Mouse (Mus musculus): ENCODE data around the gene Evpl. TPM values are rescaled to one million over a fixed set of nuclear protein-coding genes. Genes with fewer than 3 reads are reported as not detected.

The Evpl gene
- 0.07 and 0.18 TPM in 2 replicates for polyA plus RNA-seq (2012; rRNA removed)

- no peak for TF ChIP-seq CTCF (IDR thresholded peaks at IDR 0.05; ENCODE audit: extremely low read depth, insufficient read depth, insufficient read length, insufficient replicate concordance)
- TF ChIP-seq POLR2A (IDR thresholded peaks at IDR 0.05; ENCODE audit: low read depth, low read length): no peak
- no peak for DNase-seq (ENCODE audit: low read depth in 1 of 2, low spot score in 2 of 2)
- no peaks in the 10 kb centered on the region for H3K36me3 ChIP-seq (ENCODE audit: control insufficient read depth, insufficient read depth, low read length)
- no peaks in the 10 kb centered on the region for H3K4me1 ChIP-seq (ENCODE audit: control insufficient read depth, insufficient read depth, insufficient read length)
- H3K27ac ChIP-seq (ENCODE audit: insufficient read depth, low read length): no peak within 1 kb of the TSS
- H3K27me3 ChIP-seq (ENCODE audit: control insufficient read depth, insufficient read depth, low read length): peaks cover 2% of the 10 kb centered on the region; the same call in 1 of the 2 replicates
- 14% methylated on average over 31 of the region's 31 CpGs for WGBS
- no peak within 1 kb of the TSS for H3K4me3 ChIP-seq (ENCODE audit: extremely low read depth, insufficient read depth, insufficient read length)
Observed at GRCm38 (mm10) chr11:116237742-116238395, at the start of gene Evpl. Evpl (minus strand) TSS chr11:116238077.

GRCm38 (mm10) chr11:116287351-116287750 is 49.5 kb upstream of the Evpl start:
- peaks cover 21% of the 10 kb centered on the region for H3K36me3 ChIP-seq (ENCODE audit: control insufficient read depth, insufficient read depth, low read length)
- peaks cover 8% of the 10 kb centered on the region for H3K27me3 ChIP-seq (ENCODE audit: control insufficient read depth, insufficient read depth, low read length)
- H3K4me1 ChIP-seq (ENCODE audit: control insufficient read depth, insufficient read depth, insufficient read length): peaks cover 15% of the 10 kb centered on the region
- 81% methylated on average over 5 of the region's 5 CpGs for WGBS
- H3K27ac ChIP-seq (ENCODE audit: insufficient read depth, low read length): no peak overlapping the region
- no peak for DNase-seq (ENCODE audit: low read depth in 1 of 2, low spot score in 2 of 2)
- no peak overlapping the region for H3K4me3 ChIP-seq (ENCODE audit: extremely low read depth, insufficient read depth, insufficient read length)
- TF ChIP-seq CTCF (IDR thresholded peaks at IDR 0.05; ENCODE audit: extremely low read depth, insufficient read depth, insufficient read length, insufficient replicate concordance) (no peak), POLR2A (IDR thresholded peaks at IDR 0.05; ENCODE audit: low read depth, low read length) (no peak)

- no peak for DNase-seq (ENCODE audit: low read depth in 1 of 2, low spot score in 2 of 2)
- TF ChIP-seq POLR2A (IDR thresholded peaks at IDR 0.05; ENCODE audit: low read depth, low read length) (no peak), CTCF (IDR thresholded peaks at IDR 0.05; ENCODE audit: extremely low read depth, insufficient read depth, insufficient read length, insufficient replicate concordance) (no peak)
- no peak overlapping the region for H3K4me3 ChIP-seq (ENCODE audit: extremely low read depth, insufficient read depth, insufficient read length)
- no peak overlapping the region for H3K27ac ChIP-seq (ENCODE audit: insufficient read depth, low read length)
- H3K27me3 ChIP-seq (ENCODE audit: control insufficient read depth, insufficient read depth, low read length): peaks cover 15% of the 10 kb centered on the region
- WGBS: 76% methylated on average over 7 of the region's 7 CpGs
- H3K4me1 ChIP-seq (ENCODE audit: control insufficient read depth, insufficient read depth, insufficient read length): peaks cover 23% of the 10 kb centered on the region
- peaks cover 14% of the 10 kb centered on the region for H3K36me3 ChIP-seq (ENCODE audit: control insufficient read depth, insufficient read depth, low read length)
Observed at GRCm38 (mm10) chr11:116285770-116286191, 47.9 kb upstream of the Evpl start.

- Histone ChIP-seq H3K4me1 (ENCODE audit: control insufficient read depth, insufficient read depth, insufficient read length) (peaks cover 23% of the 10 kb centered on the region), H3K4me3 (ENCODE audit: extremely low read depth, insufficient read depth, insufficient read length) (no peak overlapping the region), H3K27ac (ENCODE audit: insufficient read depth, low read length) (no peak overlapping the region), H3K27me3 (ENCODE audit: control insufficient read depth, insufficient read depth, low read length) (peaks cover 17% of the 10 kb centered on the region), H3K36me3 (ENCODE audit: control insufficient read depth, insufficient read depth, low read length) (peaks cover 8% of the 10 kb centered on the region)
- no peak for DNase-seq (ENCODE audit: low read depth in 1 of 2, low spot score in 2 of 2)
- 33% methylated on average over 6 of the region's 6 CpGs for WGBS
- TF ChIP-seq CTCF (IDR thresholded peaks at IDR 0.05; ENCODE audit: extremely low read depth, insufficient read depth, insufficient read length, insufficient replicate concordance) (no peak), POLR2A (IDR thresholded peaks at IDR 0.05; ENCODE audit: low read depth, low read length) (no peak)
Observed at GRCm38 (mm10) chr11:116283982-116284381, 46.1 kb upstream of the Evpl start.

GRCm38 (mm10) chr11:116282912-116283521 is 45.1 kb upstream of the Evpl start:
- WGBS: 14% methylated on average over 48 of the region's 48 CpGs
- Histone ChIP-seq H3K4me1 (ENCODE audit: control insufficient read depth, insufficient read depth, insufficient read length) (peaks cover 21% of the 10 kb centered on the region), H3K36me3 (ENCODE audit: control insufficient read depth, insufficient read depth, low read length) (no peaks in the 10 kb centered on the region), H3K4me3 (ENCODE audit: extremely low read depth, insufficient read depth, insufficient read length) (no peak overlapping the region), H3K27ac (ENCODE audit: insufficient read depth, low read length) (no peak overlapping the region), H3K27me3 (ENCODE audit: control insufficient read depth, insufficient read depth, low read length) (peaks cover 17% of the 10 kb centered on the region)
- no peak for TF ChIP-seq CTCF (IDR thresholded peaks at IDR 0.05; ENCODE audit: extremely low read depth, insufficient read depth, insufficient read length, insufficient replicate concordance)
- TF ChIP-seq POLR2A (IDR thresholded peaks at IDR 0.05; ENCODE audit: low read depth, low read length): no peak
- DNase-seq (ENCODE audit: low read depth in 1 of 2, low spot score in 2 of 2): no peak

GRCm38 (mm10) chr11:116282089-116282488 is 44.2 kb upstream of the Evpl start:
- no peak overlapping the region for H3K27ac ChIP-seq (ENCODE audit: insufficient read depth, low read length)
- peaks cover 19% of the 10 kb centered on the region for H3K4me1 ChIP-seq (ENCODE audit: control insufficient read depth, insufficient read depth, insufficient read length)
- TF ChIP-seq POLR2A (IDR thresholded peaks at IDR 0.05; ENCODE audit: low read depth, low read length) (no peak), CTCF (IDR thresholded peaks at IDR 0.05; ENCODE audit: extremely low read depth, insufficient read depth, insufficient read length, insufficient replicate concordance) (no peak)
- H3K36me3 ChIP-seq (ENCODE audit: control insufficient read depth, insufficient read depth, low read length): no peaks in the 10 kb centered on the region
- DNase-seq (ENCODE audit: low read depth in 1 of 2, low spot score in 2 of 2): no peak
- WGBS: 2% methylated on average over 11 of the region's 11 CpGs
- H3K4me3 ChIP-seq (ENCODE audit: extremely low read depth, insufficient read depth, insufficient read length): no peak overlapping the region
- peaks cover 17% of the 10 kb centered on the region for H3K27me3 ChIP-seq (ENCODE audit: control insufficient read depth, insufficient read depth, low read length)

GRCm38 (mm10) chr11:116281671-116282070 is 43.8 kb upstream of the Evpl start:
- peaks cover 17% of the 10 kb centered on the region for H3K27me3 ChIP-seq (ENCODE audit: control insufficient read depth, insufficient read depth, low read length)
- no peak for TF ChIP-seq POLR2A (IDR thresholded peaks at IDR 0.05; ENCODE audit: low read depth, low read length)
- no peak for TF ChIP-seq CTCF (IDR thresholded peaks at IDR 0.05; ENCODE audit: extremely low read depth, insufficient read depth, insufficient read length, insufficient replicate concordance)
- H3K4me3 ChIP-seq (ENCODE audit: extremely low read depth, insufficient read depth, insufficient read length): no peak overlapping the region
- H3K4me1 ChIP-seq (ENCODE audit: control insufficient read depth, insufficient read depth, insufficient read length): peaks cover 19% of the 10 kb centered on the region
- no peak for DNase-seq (ENCODE audit: low read depth in 1 of 2, low spot score in 2 of 2)
- 6% methylated on average over 18 of the region's 18 CpGs for WGBS
- no peak overlapping the region for H3K27ac ChIP-seq (ENCODE audit: insufficient read depth, low read length)
- no peaks in the 10 kb centered on the region for H3K36me3 ChIP-seq (ENCODE audit: control insufficient read depth, insufficient read depth, low read length)
